ENCODE assay signal across 25 mouse cellular contexts in the genomic region with DNA sequence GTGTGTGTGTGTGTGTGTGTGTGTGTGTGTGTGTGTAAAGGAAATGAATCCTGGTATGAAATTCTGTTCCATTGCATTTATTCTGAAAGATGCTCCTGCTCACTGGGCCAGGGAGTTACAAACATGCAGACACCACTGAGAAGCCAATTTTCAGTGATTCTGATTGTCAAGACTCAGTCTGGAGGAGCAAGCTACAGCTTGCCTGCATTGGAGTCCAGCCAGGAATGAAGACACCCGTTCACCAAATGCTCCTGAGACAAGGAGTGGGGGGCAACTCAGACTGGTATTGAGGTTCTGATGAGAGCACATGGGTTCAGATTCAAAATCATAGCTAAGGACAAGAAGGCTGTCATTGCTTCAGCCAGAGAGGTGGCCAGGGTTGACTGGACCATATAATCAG.
DNase-seq lines count a peak whose midpoint lies in the region; ATAC-seq and TF ChIP-seq lines count a peak whose summit lies in the region.
"Had no signal": no experiment of that assay in that cellular context is flagged by ENCODE, and none has a peak within 500 bp of the region (broad histone marks: within the 10 kb centered on the region; RNA-seq: fewer than 3 reads in every experiment).

No protein-coding gene starts in this region.

- 26% methylated on average over 1 of the region's 1 CpGs for WGBS in forebrain, postnatal 0 days
- WGBS in forebrain, embryonic 11.5 days: 90% methylated on average over 1 of the region's 1 CpGs

- no peak overlapping the region for H3K27ac ChIP-seq in forebrain, postnatal 0 days (ENCODE audit: low read depth, low read length)
- no peak overlapping the region for H3K27ac ChIP-seq in forebrain, embryonic 11.5 days (ENCODE audit: low read depth, low read length)
- H3K27ac ChIP-seq: embryonic facial prominence, embryonic 12.5 days; forebrain, embryonic 10.5 days; kidney, postnatal 0 days; left cerebral cortex, adult 2 months; liver, embryonic 12.5 days; midbrain, embryonic 12.5 days; stomach, postnatal 0 days had no signal

- peak; percentile 43; the same call in 1 of the 2 replicates for ATAC-seq in forebrain, postnatal 0 days
- ATAC-seq in forebrain, embryonic 11.5 days (replicated peaks; ENCODE audit: low FRiP score): no peak
- ATAC-seq: intestine, embryonic 16.5 days; liver, embryonic 12.5 days; liver, postnatal 0 days had no signal

- H3K4me2 ChIP-seq in forebrain, postnatal 0 days (ENCODE audit: low read depth): no peak overlapping the region
- no peak overlapping the region for H3K4me2 ChIP-seq in forebrain, embryonic 11.5 days (ENCODE audit: low read depth, low read length, severe bottlenecking)
- H3K4me2 ChIP-seq: embryonic facial prominence, embryonic 12.5 days; liver, embryonic 12.5 days; midbrain, embryonic 12.5 days had no signal

- peaks cover 5% of the 10 kb centered on the region for H3K4me1 ChIP-seq in forebrain, postnatal 0 days (ENCODE audit: insufficient read depth)
- H3K4me1 ChIP-seq in forebrain, embryonic 11.5 days (replicated peaks; ENCODE audit: control insufficient read depth, insufficient read depth, low read length): no peaks in the 10 kb centered on the region
- H3K4me1 ChIP-seq: liver, embryonic 12.5 days; megakaryocyte, embryonic 14.5 days; midbrain, embryonic 12.5 days had no signal

- no peak overlapping the region for H3K9ac ChIP-seq in forebrain, postnatal 0 days
- no peak overlapping the region for H3K9ac ChIP-seq in forebrain, embryonic 11.5 days (ENCODE audit: low read length)
- H3K9ac ChIP-seq: embryonic facial prominence, embryonic 12.5 days; liver, embryonic 12.5 days; liver, postnatal 0 days; midbrain, embryonic 12.5 days had no signal

- no peak overlapping the region for H3K4me3 ChIP-seq in forebrain, postnatal 0 days (ENCODE audit: low read depth, low read length)
- H3K4me3 ChIP-seq in forebrain, embryonic 11.5 days (ENCODE audit: low read depth, low read length): no peak overlapping the region
- H3K4me3 ChIP-seq: embryonic facial prominence, embryonic 12.5 days; forebrain, embryonic 10.5 days; left cerebral cortex, adult 2 months; liver, embryonic 12.5 days; megakaryocyte, embryonic 14.5 days; midbrain, embryonic 12.5 days had no signal

- DNase-seq in forebrain, postnatal 0 days: peak; percentile 55
- DNase-seq in forebrain, embryonic 11.5 days (ENCODE audit: low spot score): no peak
- peak; percentile 31 for DNase-seq in left cerebral cortex, postnatal 4 days
- no peak for DNase-seq in left cerebral cortex, adult 9 months (ENCODE audit: low spot score in 2 of 2)
- peak; percentile 59 for DNase-seq in brain, embryonic 14.5 days (ENCODE audit: low read depth)
- peak; percentile 18 to 24 for DNase-seq in layer of hippocampus, postnatal 10 days (ENCODE audit: low spot score in 2 of 2)
- DNase-seq in adrenal gland, postnatal 10 days: no peak
- DNase-seq: B cell, adult 2 months; cerebellum, adult 11-12 months; gastrocnemius, postnatal 14 days; kidney, adult 8-10 months; kidney, postnatal 4 days; liver, postnatal 0 days; lung, postnatal 4 days; thymus, adult 18-20 months; thymus, postnatal 25 days had no signal

- no peaks in the 10 kb centered on the region for H3K36me3 ChIP-seq in forebrain, postnatal 0 days (ENCODE audit: insufficient read depth)
- H3K36me3 ChIP-seq in forebrain, embryonic 11.5 days (ENCODE audit: control insufficient read depth, insufficient read depth, low read length): no peaks in the 10 kb centered on the region
- H3K36me3 ChIP-seq: embryonic facial prominence, embryonic 12.5 days; forebrain, embryonic 10.5 days; liver, embryonic 12.5 days; midbrain, embryonic 12.5 days had no signal

- no peaks in the 10 kb centered on the region for H3K27me3 ChIP-seq in forebrain, postnatal 0 days (ENCODE audit: insufficient read depth, low read length)
- no peaks in the 10 kb centered on the region for H3K27me3 ChIP-seq in forebrain, embryonic 11.5 days (ENCODE audit: control insufficient read depth, insufficient read depth, low read length)
- H3K27me3 ChIP-seq: embryonic facial prominence, embryonic 12.5 days; liver, embryonic 12.5 days; megakaryocyte, embryonic 14.5 days; midbrain, embryonic 12.5 days had no signal

- H3K9me3 ChIP-seq in forebrain, postnatal 0 days (ENCODE audit: low read length): no peaks in the 10 kb centered on the region
- H3K9me3 ChIP-seq in forebrain, embryonic 11.5 days (ENCODE audit: control insufficient read depth, low read length): no peaks in the 10 kb centered on the region
- H3K9me3 ChIP-seq: embryonic facial prominence, embryonic 12.5 days; forebrain, embryonic 10.5 days; liver, embryonic 12.5 days; midbrain, embryonic 12.5 days had no signal

- intact Hi-C loops in left cerebral cortex, postnatal 4 days (cut with DNase I): no loop called here

- no peak for TF ChIP-seq POLR2A in brain, embryonic 14.5 days (IDR thresholded peaks at IDR 0.05; ENCODE audit: borderline replicate concordance, extremely low read depth, insufficient read depth, insufficient read length, poor library complexity, severe bottlenecking)

- no peak for TF ChIP-seq CTCF in forebrain, postnatal 0 days (IDR thresholded peaks at IDR 0.05; ENCODE audit: low read depth)
- no peak for TF ChIP-seq CTCF in brain, embryonic 14.5 days (IDR thresholded peaks at IDR 0.05; ENCODE audit: borderline replicate concordance, extremely low read depth, insufficient read depth, insufficient read length)

Comparison
In these comparisons a context has a peak if more than half of its experiments do, and no peak if none do; other contexts are left out.
1. DNase-seq: peak in forebrain, postnatal 0 days (single experiment), left cerebral cortex, postnatal 4 days (single experiment), brain, embryonic 14.5 days (single experiment) and layer of hippocampus, postnatal 10 days (2 of 2); none in forebrain, embryonic 11.5 days (single experiment), left cerebral cortex, adult 9 months (0 of 2) and adrenal gland, postnatal 10 days (single experiment).